Mouse (Mus musculus) cerebellum, postnatal 25 days (tissue): ENCODE measurements around the gene Bcl9l.
A peak's percentile ranks its signal among the peaks of the same experiment; 100 is the strongest.
"Not testable (repeated sequence)": the region's sequence is repeated elsewhere in the genome, so short reads cannot be mapped to it uniquely, and the experiment has no call there.

Source experiments
- DNase-seq, 2 experiments: peaks; one replicate each; pipeline ENCODE4 v3.0.0; 2021; ENCODE audit warnings: mixed read lengths in 2 of 2

Bcl9l gene

GRCm38 (mm10) chr9:44482552-44482951 is at the start of gene Bcl9l:
TSS of gene Bcl9l (plus strand) at chr9:44482825.
- peak; percentile 95 to 96 for DNase-seq

- DNase-seq: no peak
These were observed 46.9 kb upstream of the Bcl9l start for GRCm38 (mm10) chr9:44435747-44436146.

GRCm38 (mm10) chr9:44440961-44441360 is 41.7 kb upstream of the Bcl9l start, which contains the start of gene Foxr1:
TSS of gene Foxr1 (minus strand) at chr9:44441136.
- DNase-seq: no peak

- not testable (repeated sequence) for DNase-seq
These were observed 38.1 kb upstream of the Bcl9l start for GRCm38 (mm10) chr9:44444402-44445025.

- DNase-seq: peak in 1 of 2 experiments; percentile 17
These were observed 32.2 kb upstream of the Bcl9l start for GRCm38 (mm10) chr9:44450387-44450786.

GRCm38 (mm10) chr9:44454132-44454890 is 28.3 kb upstream of the Bcl9l start:
- DNase-seq: peak; percentile 91 to 94

GRCm38 (mm10) chr9:44454891-44455220 is 27.8 kb upstream of the Bcl9l start, which contains the start of gene Upk2:
TSS of gene Upk2 (minus strand) at chr9:44454976.
- DNase-seq: no peak

- DNase-seq: peak; percentile 52 to 70
These were observed 25.4 kb upstream of the Bcl9l start for GRCm38 (mm10) chr9:44457035-44457742.

GRCm38 (mm10) chr9:44461950-44462349 is 20.7 kb upstream of the Bcl9l start:
- no peak for DNase-seq

- DNase-seq: no peak
These were observed 14.4 kb upstream of the Bcl9l start for GRCm38 (mm10) chr9:44468224-44468623.

GRCm38 (mm10) chr9:44468800-44469199 is 13.8 kb upstream of the Bcl9l start:
- no peak for DNase-seq

GRCm38 (mm10) chr9:44473184-44473583 is 9.4 kb upstream of the Bcl9l start:
- no peak for DNase-seq

GRCm38 (mm10) chr9:44474327-44474726 is 8.3 kb upstream of the Bcl9l start:
- peak; percentile 34 to 57 for DNase-seq

GRCm38 (mm10) chr9:44475936-44476335 is 6.7 kb upstream of the Bcl9l start:
- peak in 1 of 2 experiments; percentile 49 for DNase-seq

GRCm38 (mm10) chr9:44477339-44478228 is 5.0 kb upstream of the Bcl9l start:
- DNase-seq: peak; percentile 71 to 80

GRCm38 (mm10) chr9:44478229-44478921 is 4.2 kb upstream of the Bcl9l start:
- DNase-seq: peak; percentile 78 to 86

GRCm38 (mm10) chr9:44478959-44479605 is 3.5 kb upstream of the Bcl9l start:
- peak; percentile 88 for DNase-seq

GRCm38 (mm10) chr9:44479628-44480428 is 2.8 kb upstream of the Bcl9l start:
- peak; percentile 92 to 93 for DNase-seq

- no peak for DNase-seq
These were observed 513 bp upstream of the Bcl9l start for GRCm38 (mm10) chr9:44482112-44482511.

- DNase-seq: peak in 1 of 2 experiments; percentile 58
These were observed 450 bp downstream of the Bcl9l start for GRCm38 (mm10) chr9:44483041-44483509.
